Mouse (Mus musculus) kidney, postnatal 4 days (tissue): ENCODE results near the gene Ano6.

Experiments
- DNase-seq, 2 experiments: peaks; one replicate each; pipeline ENCODE4 v3.0.0; 2021; ENCODE audit warnings: mixed read lengths in 2 of 2

Gene Ano6

DNA sequence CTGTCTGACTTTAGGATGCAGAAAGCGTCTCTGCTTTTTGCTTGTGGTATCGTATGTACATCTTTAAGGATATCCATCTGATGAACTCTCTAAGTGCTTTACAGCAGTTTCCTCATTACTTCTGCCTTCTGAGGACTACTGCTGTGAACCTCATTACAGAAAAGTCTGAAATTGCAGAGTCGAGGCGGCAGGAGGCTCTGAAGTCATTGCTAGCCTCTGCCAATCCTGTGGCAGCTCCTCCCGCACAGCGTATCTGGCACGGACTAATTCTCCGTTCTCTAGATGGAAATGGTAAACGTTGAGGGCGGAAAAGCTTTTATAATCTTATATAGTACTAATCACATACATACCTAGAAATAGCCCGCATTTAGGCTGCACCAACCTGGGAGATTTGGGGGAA is 144.5 kb downstream of the Ano6 start:
- no peak for DNase-seq

DNA sequence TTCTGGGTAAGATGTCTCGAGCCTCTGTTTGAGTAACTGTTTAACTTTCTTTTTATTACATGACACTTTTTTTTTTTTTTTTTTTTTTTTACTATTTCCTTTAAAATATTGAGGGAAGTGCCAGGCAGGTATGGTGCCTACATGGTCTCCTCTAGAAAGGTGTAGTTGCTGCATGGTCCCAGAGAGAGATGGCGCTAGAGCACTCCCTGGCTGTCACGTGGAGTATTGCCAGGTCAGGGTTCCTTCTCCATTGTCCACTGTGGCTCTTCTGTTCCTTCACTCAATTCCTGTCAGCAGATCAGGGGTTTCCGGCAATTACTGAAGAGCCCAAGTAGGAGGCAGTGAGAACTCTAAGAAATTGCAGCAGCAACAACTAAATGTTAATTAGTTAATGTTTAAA is 152.8 kb downstream of the Ano6 start:
- DNase-seq, result peak; percentile 31 to 41

DNA sequence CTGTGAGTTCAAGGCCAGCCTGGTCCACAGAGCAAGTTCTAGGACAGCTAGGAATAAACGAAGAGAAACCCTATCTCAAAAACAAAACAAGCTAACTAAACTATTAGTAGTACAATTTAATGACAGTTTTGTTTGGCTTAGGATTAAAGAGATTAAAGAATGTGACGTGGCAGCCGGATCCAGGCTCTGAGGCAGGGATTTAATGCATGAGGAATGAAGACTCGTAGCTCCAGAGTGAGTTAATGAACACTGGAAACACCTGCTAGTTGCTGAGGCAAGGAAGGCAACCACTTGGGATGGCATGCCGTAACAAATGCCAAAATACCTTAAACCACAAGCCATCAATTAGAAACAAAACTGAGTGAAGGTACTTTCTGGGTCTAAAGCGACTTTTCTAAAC is 153.7 kb downstream of the Ano6 start:
- peak in 1 of 2 experiments; percentile 13 for DNase-seq

- DNase-seq, result no peak
Observed at GRCm38 (mm10) chr15:95945951-95946708, 155.5 kb downstream of the Ano6 start.

GRCm38 (mm10) chr15:95948411-95948810 is 157.8 kb downstream of the Ano6 start:
- no peak for DNase-seq

DNA sequence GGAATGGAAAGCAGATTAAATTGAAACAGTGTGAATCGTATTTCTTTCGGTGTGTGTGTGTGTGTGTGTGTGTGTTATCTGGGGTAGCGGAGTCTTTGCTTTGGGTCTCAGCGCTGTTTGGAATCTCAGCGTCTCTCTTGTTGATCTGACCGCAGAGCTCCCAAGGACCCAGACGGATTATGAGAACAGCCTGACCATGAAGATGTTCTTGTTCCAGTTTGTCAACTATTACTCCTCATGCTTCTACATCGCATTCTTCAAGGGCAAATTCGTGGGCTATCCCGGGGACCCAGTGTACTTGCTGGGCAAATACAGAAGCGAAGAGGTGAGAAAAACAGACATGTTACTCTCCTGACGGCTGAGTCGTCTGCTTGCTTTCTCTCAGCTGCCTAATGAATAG is 158.7 kb downstream of the Ano6 start:
- no peak for DNase-seq

- DNase-seq, result no peak
Observed at GRCm38 (mm10) chr15:95951497-95951896, 160.9 kb downstream of the Ano6 start.

GRCm38 (mm10) chr15:95956692-95957091 is 166.0 kb downstream of the Ano6 start:
- no peak for DNase-seq

GRCm38 (mm10) chr15:95962411-95963123 is 171.9 kb downstream of the Ano6 start:
- no peak for DNase-seq

DNA sequence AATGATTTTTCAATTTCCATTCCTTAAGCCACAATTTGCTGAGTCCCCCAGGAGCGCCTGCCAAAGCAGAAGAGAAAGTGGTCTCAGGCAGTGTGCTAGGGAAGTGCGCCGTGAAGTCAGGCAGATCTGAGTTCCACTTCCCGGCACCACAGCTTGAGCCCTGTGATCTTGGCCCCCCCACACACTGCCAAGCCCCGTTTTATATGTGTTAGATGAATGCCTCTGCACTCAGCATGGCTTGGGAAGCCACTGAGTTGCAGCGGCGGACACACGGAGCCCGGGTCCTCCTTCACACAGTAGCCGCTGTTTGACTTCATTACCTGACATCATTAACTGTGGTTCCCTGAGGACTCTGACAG is 172.5 kb downstream of the Ano6 start:
- DNase-seq, result peak in 1 of 2 experiments; percentile 33

DNA sequence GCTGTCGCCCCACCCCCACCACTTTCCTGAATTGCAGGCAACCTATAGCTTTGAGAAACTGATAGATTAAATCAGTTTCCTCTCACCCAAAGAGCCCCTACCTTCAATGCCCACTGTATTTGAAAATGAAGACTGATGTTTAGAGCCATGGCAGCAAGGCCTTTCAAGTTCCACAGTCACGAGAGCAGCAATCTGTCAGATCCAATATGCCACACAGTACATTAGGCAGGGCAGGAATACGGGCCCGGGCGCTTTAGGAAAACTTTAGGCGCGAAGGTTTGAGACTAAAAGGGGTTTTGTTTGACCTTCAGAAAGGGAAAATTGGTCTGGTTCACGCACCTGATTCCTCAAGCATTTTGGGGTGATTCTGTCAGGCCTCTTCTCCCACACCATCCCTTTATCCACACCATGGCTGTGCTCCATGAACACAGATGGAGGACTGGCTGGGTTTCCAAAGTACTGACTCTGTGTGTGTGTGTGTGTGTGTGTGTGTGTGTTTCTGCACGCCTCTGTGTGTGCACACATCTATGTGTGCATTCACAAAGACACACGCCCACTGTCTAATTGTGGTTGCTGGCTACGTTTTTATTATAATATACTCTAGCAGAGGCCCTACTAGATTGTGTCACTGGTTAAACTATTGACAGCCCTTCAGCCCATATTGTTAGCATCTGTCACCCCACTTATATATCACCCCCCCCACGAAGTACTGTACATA is 173.0 kb downstream of the Ano6 start:
- no peak for DNase-seq

DNA sequence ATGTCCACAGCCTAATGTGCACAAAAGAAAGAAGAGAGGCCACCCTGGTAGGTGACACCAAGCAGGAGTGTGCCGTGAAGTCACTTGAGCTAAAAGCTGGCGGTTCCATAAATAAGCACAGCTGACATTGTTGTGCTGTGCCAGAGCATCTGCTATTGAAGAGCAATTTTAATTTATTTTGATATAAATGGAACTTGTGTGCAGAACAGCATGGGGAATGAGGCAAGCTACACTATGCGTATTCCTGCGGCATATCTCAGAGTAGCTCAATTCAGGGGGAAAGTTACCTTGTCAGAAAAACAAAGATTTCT is 173.6 kb downstream of the Ano6 start:
- no peak for DNase-seq

DNA sequence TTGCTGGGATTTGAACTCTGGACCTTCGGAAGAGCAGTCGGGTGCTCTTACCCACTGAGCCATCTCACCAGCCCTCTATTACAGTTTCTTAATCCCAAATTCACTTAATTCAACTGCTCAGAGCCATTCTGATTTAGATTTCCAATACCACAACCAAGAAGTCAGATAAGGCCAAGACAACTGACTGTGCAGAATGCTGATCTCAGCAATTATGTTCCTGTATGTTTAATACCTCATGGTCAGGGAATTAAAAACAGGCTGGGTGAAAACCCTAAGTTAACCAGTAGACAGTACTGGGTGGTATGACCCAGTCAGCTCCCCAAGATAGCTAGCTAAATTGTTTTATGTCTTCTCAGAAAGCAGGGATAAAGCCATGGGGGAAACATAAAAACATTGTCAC is 176.3 kb downstream of the Ano6 start:
- DNase-seq, result no peak

- DNase-seq, result no peak
Observed at GRCm38 (mm10) chr15:95967516-95968196, 177.0 kb downstream of the Ano6 start.

DNA sequence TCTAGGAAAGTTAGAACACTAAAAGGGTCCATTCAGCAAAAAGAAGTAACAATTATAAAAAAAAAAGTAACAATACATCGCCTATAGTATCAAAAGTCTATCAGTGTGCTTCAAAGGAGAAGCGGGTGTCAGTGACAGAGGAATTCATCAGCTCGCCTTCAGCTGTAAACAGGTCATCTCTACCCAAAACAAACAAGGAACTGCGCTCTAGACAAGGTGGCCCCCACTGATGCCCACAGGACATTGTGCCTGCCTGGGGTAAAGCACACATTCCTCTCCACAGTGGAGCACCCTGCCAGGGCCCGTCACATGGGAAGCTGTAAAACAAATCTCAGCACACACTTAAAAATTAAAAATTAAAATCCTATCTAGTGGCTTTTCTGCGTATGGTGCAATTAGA is 179.0 kb downstream of the Ano6 start:
- DNase-seq, result no peak

GRCm38 (mm10) chr15:95970176-95970575 is 179.5 kb downstream of the Ano6 start:
- no peak for DNase-seq

DNA sequence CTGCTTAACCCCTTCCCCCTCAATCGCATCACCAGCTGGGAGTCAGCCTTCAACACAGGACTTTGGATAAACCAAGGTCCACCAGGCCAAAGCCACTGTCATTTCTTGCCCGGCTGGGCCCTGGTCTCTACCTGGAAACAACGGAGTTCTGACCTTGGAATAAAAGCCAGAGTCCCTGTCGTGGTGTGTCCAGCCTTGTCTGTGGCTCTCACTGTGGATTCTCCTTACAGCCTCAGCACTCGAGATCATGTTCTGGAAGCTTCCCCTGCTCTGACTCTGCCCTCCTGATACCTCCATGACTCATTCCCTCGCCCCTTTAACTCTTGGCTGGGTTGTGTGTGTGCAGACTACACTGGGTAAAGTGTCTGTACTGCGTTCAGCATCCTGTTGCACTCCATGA is 180.0 kb downstream of the Ano6 start:
- no peak for DNase-seq

DNA sequence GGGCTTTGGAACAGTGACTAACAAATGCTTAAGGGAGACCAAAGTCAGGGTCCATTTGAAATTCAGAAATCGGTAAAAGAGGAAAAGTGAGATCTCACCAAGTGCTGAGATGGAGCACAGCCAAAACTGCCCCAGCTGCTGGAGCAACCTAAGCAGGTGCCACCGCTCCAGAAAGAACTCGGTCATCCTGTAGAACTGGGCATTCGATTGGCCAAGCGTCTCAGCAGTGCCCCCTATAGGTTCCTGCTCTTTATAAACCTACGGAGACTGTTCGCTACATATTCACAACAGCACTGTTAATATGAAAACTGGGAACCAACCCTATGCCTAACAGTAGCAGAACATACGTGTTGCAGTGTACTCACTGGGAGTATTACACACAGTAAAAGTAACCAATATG is 180.7 kb downstream of the Ano6 start:
- no peak for DNase-seq

GRCm38 (mm10) chr15:95972156-95972555 is 181.5 kb downstream of the Ano6 start:
- no peak for DNase-seq

DNA sequence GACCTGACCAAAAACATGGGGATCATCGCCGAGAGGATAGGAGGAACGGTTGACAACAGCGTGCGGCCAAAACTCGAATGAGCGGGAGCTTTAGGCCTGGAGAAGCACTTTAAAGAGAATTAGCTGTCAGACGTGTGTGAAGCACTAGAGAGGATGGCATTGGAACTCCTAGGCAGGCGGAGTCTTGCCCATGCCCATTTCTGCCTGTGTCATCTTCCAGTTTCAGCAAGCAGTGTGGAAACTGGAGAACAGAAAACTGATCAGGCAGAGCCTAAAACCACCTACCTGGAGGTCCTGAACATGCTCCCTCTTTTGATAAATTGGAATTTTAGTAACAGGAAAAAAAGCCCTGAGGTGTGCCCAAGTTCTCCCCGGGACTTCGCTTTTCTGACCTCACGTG is 182.0 kb downstream of the Ano6 start:
- DNase-seq, result no peak

DNA sequence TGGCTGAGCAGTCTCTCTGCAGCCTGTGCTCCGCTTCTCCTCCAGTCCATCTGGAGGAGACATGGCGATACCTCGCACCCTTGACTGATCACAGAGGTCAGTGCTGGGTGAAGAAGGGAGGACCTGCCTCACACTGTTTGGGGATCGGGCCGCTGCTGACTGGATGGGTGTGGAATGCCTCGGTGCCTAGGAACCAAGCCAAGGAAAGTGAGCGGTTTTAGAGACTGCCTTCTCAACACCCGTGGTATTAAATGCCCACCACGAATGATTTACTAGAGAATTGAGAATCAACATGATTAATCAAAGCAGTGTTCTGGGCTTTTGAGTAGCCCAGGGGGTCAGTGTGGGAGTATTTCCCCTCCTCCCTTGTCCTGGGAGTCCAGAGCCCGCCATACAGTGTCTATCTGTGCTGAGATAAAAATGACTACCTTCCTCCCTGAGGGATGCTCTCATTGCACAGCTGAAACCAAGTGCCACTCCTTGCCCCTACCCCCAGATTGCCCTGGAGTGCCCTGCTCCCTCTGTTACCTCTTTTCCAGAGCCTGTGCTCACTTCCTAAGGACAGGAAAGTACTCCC is 183.5 kb downstream of the Ano6 start:
- peak; percentile 66 to 76 for DNase-seq

- DNase-seq, result no peak
Observed at GRCm38 (mm10) chr15:95976156-95976876, 185.7 kb downstream of the Ano6 start.
